Mouse (Mus musculus) Patski (cell line): Measurements from ENCODE around the gene Tubg1. TPM values are rescaled to one million over a fixed set of nuclear protein-coding genes. Genes with fewer than 3 reads are reported as not detected.
A peak's percentile ranks its signal among the peaks of the same experiment; 100 is the strongest.

Experiments
- ATAC-seq: fragments of 100-300 bp; one replicate; pipeline ENCODE4 v1.8.0; 2021
- CTCF ChIA-PET: fragments of 350-600 bp; sonication (Branson Sonifier 250); formaldehyde crosslinking; loops from one replicate; lab custom pipeline; 2022; ENCODE audit warnings: inconsistent platforms; lab: Charles Lee
- POLR2A ChIA-PET: fragments of 350-600 bp; sonication (Branson Sonifier 250); formaldehyde crosslinking; loops from one replicate; lab custom pipeline; 2022; ENCODE audit warnings: antibody characterized with exemption, inconsistent platforms; lab: Charles Lee
- DNase-seq: peaks from one replicate; pipeline ENCODE4 v3.0.0-alpha.2; 2011; ENCODE audit warnings: low read depth, low spot score
- H3K27me3 ChIP-seq: fragments of 371-371 bp; one replicate; pipeline ENCODE4 v1.5.1; 2021
- CTCF ChIP-seq: fragments of 100-300 bp; IDR thresholded peaks from one replicate; pipeline ENCODE4 v1.5.1; 2021
- in situ Hi-C: fragments of 300-500 bp; cut with MboI; formaldehyde crosslinking; loops from 3 replicates; pipeline ENCODE4 v1.11.1; 2018; ENCODE audit warnings: low pct_unique_long_range_greater_than_20kb, mixed read lengths
- polyA plus RNA-seq: library from polyadenylated mRNA; unstranded; gene quantifications from one replicate; pipeline ENCODE4 v1.2.3, GENCODE M21; 2021

Tubg1 gene
- polyA plus RNA-seq, 1 experiment from 2014 or later, result 70.2 TPM

DNA sequence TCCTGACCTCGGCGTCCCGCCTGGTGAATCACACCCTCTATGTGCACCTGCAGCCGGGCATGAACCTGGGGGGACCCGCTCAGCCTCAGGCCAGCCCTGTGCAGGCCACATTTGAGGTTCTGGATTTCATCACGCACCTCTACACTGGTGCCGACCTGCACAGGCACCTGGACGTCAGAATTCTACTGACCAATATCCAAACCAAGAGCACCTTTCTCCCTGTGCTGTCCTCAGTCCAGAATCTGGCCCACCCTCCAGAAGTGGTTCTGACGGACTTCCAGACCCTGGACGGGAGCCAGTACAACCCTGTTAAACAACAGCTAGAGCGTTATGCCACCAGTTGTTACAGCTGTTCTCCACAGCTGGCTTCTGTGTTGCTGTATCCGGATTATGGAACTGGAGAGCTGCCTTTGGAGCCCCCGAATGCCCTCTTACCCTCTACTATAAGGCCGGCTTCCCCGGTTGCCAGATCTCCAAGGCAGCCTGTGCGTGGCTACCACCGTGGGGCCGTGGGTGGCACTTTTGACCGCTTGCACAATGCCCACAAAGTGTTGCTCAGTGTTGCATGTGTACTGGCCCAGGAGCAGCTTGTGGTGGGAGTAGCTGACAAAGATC is 36.5 kb upstream of the Tubg1 start:
- TF ChIP-seq CTCF, result no peak
- H3K27me3 ChIP-seq, result no peaks in the 10 kb centered on the region
- DNase-seq (no peak), ATAC-seq (no peak)
- in situ Hi-C loops, result loop anchor here (5.0 kb wide), 1 partner anchor 89 kb away; the partner anchor contains the start of genes Cntnap1 and Plekhh3
- ChIA-PET CTCF (interaction anchor here (1.1 to 2.0 kb wide), 2 partner anchors 12 to 25 kb away, joined by 3 to 5 read pairs; partner anchors contain the start of gene Psmc3ip), POLR2A (interaction anchor here (0.5 to 1.7 kb wide), 4 partner anchors 10 to 100 kb away, joined by 3 to 7 read pairs (median 4); no protein-coding TSS in a partner anchor)

DNA sequence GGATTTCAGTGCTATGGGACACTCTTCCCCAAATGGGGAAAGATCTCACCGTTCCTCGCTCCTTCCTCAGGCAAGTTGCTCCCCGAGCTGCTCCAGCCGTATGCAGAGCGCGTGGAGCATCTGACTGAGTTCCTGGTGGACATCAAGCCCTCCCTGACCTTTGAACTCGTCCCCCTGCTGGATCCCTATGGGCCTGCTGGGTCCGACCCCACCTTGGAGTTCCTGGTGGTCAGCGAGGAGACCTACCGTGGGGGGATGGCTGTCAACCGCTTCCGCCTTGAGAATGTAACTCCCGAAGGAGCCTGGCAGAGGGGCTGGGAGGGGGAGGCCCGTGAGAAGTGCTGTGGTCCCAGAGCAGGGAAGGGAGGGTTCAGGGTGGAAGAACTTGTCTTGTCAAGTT is 35.5 kb upstream of the Tubg1 start:
- ATAC-seq (no peak), DNase-seq (no peak)
- no peaks in the 10 kb centered on the region for H3K27me3 ChIP-seq
- no peak for TF ChIP-seq CTCF
- POLR2A ChIA-PET, result interaction anchor here (1.7 kb wide), 1 partner anchor 9 kb away, joined by 7 read pairs; no protein-coding TSS in a partner anchor
- in situ Hi-C loops, result loop anchor here (5.0 kb wide), 1 partner anchor 88 kb away; the partner anchor contains the start of genes Cntnap1 and Plekhh3
- CTCF ChIA-PET, result interaction anchor here (1.1 kb wide), 1 partner anchor 11 kb away, joined by 3 read pairs; the partner anchor contains the start of gene Psmc3ip

DNA sequence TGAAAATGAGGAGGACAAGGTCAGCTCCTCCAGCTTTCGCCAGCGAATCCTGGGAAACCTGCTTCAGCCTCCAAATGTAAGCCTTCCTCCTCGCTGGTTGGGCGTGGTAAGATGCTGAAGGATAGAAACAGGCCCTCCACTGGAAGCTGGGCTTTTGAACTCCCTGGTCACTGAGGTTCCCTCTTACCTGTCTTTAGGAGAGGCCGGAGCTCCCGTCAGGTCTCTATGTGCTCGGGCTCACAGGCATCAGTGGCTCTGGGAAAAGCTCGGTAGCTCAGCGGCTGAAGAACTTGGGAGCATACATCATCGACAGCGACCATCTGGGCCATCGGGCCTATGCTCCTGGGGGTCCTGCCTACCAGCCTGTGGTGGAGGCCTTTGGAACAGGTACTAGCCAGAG is 34.9 kb upstream of the Tubg1 start:
- in situ Hi-C loops, result loop anchor here (5.0 kb wide), 1 partner anchor 87 kb away; the partner anchor contains the start of genes Cntnap1 and Plekhh3
- DNase-seq (no peak), ATAC-seq (no peak)
- POLR2A ChIA-PET, result interaction anchor here (0.8 to 1.7 kb wide), 3 partner anchors 9 to 11 kb away, joined by 4 to 7 read pairs (median 4); partner anchors contain the start of gene Psmc3ip
- no peak for TF ChIP-seq CTCF
- H3K27me3 ChIP-seq, result no peaks in the 10 kb centered on the region
- CTCF ChIA-PET, result interaction anchor here (1.6 kb wide), 1 partner anchor 11 kb away, joined by 3 read pairs; the partner anchor contains the start of gene Psmc3ip

DNA sequence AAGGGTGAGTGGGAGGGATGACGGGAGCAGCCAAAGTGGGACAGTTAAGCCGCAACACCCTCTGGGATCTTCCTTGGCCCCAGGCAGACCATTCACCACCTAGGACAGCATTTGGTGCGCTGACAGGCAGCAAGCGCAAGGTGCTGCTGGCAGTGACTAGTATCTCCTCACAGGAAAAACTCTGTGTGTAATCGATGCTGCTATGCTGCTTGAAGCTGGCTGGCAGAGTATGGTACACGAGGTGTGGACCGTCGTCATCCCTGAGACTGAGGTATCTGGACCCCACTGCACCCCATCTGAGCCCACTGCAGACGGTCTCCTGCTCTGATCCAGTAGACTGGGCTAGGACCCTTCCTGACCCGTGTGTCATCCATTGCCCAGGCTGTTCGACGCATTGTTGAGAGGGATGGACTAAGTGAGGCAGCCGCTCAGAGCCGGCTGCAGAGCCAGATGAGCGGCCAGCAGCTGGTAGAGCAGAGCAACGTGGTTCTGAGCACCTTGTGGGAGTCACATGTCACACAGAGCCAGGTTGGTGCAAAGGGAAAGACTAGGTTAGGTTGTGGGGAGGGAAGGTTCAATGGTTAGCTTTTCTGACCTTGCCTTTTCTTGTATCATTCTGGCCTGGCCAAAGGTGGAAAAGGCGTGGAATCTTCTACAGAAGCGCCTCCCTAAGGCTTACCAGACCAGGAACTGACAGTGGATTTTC is 34.0 kb upstream of the Tubg1 start:
- ChIA-PET CTCF (interaction anchor here (1.2 to 1.6 kb wide), 3 partner anchors 10 to 17 kb away, joined by 3 to 5 read pairs (median 4); partner anchors contain the start of gene Psmc3ip), POLR2A (interaction anchor here (0.8 to 1.7 kb wide), 3 partner anchors 8 to 34 kb away, joined by 4 read pairs; partner anchors contain the start of genes Psmc3ip, Retreg3 and Tubg1)
- no peaks in the 10 kb centered on the region for H3K27me3 ChIP-seq
- TF ChIP-seq CTCF, result no peak
- no peak for ATAC-seq
- DNase-seq, result no peak
- in situ Hi-C loops, result no loop called here

DNA sequence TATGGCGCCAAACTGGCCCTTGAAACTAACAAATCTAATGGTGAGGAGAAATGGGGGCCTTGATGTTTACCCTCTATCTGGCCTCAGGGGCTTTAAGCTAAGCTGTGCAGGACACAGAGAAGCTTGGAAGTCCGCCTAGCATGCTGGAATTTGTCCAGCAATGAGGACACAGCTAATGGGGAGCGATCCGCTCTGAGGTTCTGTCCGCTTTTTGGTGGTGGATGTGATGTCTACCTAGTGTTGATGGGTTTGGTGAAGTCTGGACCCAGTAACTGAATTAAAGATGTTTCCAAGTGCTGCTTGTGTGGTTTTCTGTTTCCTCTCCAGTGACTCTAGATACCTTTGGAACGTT is 33.4 kb upstream of the Tubg1 start:
- DNase-seq (no peak), ATAC-seq (no peak)
- ChIA-PET CTCF (interaction anchor here (1.2 to 1.7 kb wide), 3 partner anchors 9 to 91 kb away, joined by 3 to 5 read pairs (median 4); partner anchors contain the start of gene Psmc3ip), POLR2A (interaction anchor here (1.6 to 1.7 kb wide), 2 partner anchors 9 to 33 kb away, joined by 4 read pairs; partner anchors contain the start of genes Psmc3ip, Retreg3 and Tubg1)
- no peak for TF ChIP-seq CTCF
- in situ Hi-C loops, result no loop called here
- no peaks in the 10 kb centered on the region for H3K27me3 ChIP-seq

DNA sequence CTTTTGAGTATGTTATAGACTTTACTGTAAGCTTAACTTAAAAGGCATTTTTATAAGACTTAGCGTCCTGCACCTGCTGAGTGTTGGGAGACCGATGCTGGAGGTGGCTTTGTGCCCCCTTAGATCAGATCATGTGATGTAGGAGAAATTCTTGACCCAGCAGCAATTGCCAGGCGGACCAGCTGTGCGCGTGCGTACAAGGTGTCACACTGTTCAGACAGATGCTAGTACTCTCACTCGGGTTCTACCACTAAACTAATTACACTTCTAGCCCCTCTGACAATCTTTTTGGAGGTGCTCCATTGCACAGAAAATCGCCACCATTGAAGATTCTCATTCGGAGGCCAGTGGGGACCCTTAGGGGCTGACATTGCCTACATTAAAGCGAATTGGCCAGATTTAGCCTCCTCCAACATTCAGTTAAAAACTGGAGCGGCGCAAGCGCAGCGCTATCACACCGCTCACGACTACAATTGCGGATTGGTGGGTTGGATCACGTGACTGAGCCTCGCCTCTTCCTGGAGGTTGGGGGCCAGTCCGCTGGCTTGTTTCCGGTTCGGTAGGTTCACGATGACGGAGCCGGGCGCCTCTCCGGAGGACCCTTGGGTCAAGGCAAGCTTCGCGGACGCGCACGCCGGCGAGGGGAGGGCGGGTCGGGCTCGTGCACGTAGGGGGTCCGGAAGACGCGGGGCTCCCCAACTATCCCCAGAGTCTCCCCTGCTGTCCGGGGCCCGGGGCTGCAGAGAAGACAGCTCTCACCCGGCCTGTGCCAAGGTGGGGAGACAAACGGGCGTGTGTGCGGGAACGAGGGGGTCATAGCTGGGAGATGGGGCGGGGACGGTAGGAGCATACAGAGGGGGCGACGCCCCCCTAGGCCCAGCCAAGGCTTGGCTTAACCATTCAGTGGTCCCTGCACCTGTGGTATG is 32.7 kb upstream of the Tubg1 start, which contains the start of gene Mlx:
Gene Mlx, plus strand, starts transcription at position 522 of the 926 bp plus-strand sequence.
- TF ChIP-seq CTCF, result no peak
- peak; percentile 44 for ATAC-seq
- ChIA-PET CTCF (interaction anchor here (0.8 to 1.7 kb wide), 4 partner anchors 8 to 90 kb away, joined by 3 to 5 read pairs (median 4); partner anchors contain the start of genes Plekhh3 and Psmc3ip), POLR2A (interaction anchor here (0.6 to 1.6 kb wide), 5 partner anchors 24 to 172 kb away, joined by 3 to 5 read pairs (median 4); partner anchors contain the start of genes Retreg3 and Tubg1)
- H3K27me3 ChIP-seq, result no peaks in the 10 kb centered on the region
- DNase-seq, result peak; percentile 68
- in situ Hi-C loops, result no loop called here

DNA sequence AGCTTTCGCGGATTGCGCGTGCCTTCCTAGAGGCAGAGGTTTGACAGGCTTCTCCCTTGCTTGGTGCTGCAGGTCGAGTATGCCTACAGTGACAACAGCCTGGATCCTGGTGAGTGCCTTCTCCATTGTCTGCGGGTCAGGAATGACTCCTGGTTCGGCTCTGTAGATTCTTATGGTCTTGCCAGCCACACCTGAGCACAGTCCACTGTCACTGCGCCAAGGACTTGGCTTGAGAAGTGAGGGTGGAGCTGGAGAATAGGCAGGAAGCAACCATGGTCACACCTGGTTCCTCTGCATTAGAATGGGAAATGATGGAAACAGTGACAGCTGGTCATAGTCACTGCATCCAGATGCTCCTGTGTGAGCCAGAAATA is 32.1 kb upstream of the Tubg1 start:
- ATAC-seq (no peak), DNase-seq (no peak)
- no peaks in the 10 kb centered on the region for H3K27me3 ChIP-seq
- in situ Hi-C loops, result no loop called here
- ChIA-PET POLR2A (interaction anchor here (0.6 to 1.6 kb wide), 5 partner anchors 23 to 172 kb away, joined by 3 to 5 read pairs (median 4); partner anchors contain the start of genes Retreg3 and Tubg1), CTCF (interaction anchor here (0.8 to 1.7 kb wide), 3 partner anchors 8 to 90 kb away, joined by 3 to 5 read pairs (median 3); partner anchors contain the start of genes Plekhh3 and Psmc3ip)
- TF ChIP-seq CTCF, result no peak

DNA sequence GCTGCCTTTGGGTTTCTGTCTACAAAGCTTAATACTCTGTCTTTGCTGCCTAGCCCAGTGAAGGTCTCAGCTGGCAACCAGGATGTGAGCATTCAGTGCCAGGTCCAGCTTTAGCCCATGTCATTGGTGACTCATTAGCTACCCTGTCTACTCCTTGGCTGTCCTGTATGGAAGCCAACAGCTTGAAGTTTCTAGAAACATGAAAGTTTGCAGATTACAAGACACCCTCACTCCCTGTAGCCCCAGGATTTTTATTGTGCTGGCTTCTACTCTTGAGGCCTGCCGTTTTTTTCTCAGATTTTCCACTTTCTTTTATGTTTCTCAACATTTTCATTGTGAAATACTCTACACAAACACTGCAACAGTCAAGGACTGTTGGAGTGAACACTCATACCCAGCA is 29.8 kb upstream of the Tubg1 start:
- POLR2A ChIA-PET, result no interaction called here
- no peak for DNase-seq

DNA sequence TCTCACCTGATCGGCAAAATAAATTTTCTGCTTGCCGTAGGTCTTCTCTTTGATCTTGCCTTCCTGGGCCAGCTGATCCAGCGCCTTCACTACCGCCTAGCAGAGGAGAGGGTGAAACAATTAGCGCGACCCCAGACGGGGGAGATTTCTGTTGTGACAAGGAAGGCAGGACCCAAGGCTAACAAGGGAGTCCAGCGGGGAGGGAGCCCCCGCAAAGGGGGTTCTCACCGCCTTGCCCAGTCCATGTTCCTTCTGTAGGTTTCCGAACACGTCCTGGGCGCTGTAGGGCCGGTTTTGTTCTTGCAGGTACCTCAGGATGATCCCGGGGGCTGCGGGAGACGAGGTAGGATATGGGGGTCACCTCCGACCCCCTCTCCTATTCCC is 24.8 kb upstream of the Tubg1 start:
- no peak for TF ChIP-seq CTCF
- CTCF ChIA-PET, result interaction anchor here (1.2 to 2.6 kb wide), 9 partner anchors 8 to 86 kb away, joined by 3 to 21 read pairs (median 6); partner anchors contain the start of genes Ccr10, Mlx and Plekhh3
- ATAC-seq (no peak), DNase-seq (no peak)
- no peaks in the 10 kb centered on the region for H3K27me3 ChIP-seq
- in situ Hi-C loops, result no loop called here
- POLR2A ChIA-PET, result interaction anchor here (0.9 to 1.8 kb wide), 6 partner anchors 9 to 82 kb away, joined by 3 to 10 read pairs (median 4); partner anchors contain the start of genes Cntnap1, Plekhh3, Retreg3 and Tubg1

More for the DNA sequence above, 29.8 kb upstream of the Tubg1 start:
- no peak for TF ChIP-seq CTCF
- no peak for ATAC-seq
- in situ Hi-C loops, result no loop called here
- CTCF ChIA-PET, result interaction anchor here (1.1 to 1.3 kb wide), 2 partner anchors 15 to 87 kb away, joined by 3 read pairs; no protein-coding TSS in a partner anchor
- no peaks in the 10 kb centered on the region for H3K27me3 ChIP-seq
